Comparison of ENCODE assay signal across 19 mouse cellular contexts in genomic region chr6:145186096-145186495, GRCm38 (mm10).
"Had no signal": no experiment of that assay in that cellular context is flagged by ENCODE, and none has a peak within 500 bp of the region (broad histone marks: within the 10 kb centered on the region; RNA-seq: fewer than 3 reads in every experiment).

No protein-coding gene starts in this region.

- H3K27me3 ChIP-seq: limb, embryonic 12.5 days; limb, embryonic 15.5 days; neural tube, embryonic 13.5 days; stomach, embryonic 15.5 days had no signal

- H3K4me2 ChIP-seq: limb, embryonic 12.5 days; limb, embryonic 15.5 days; liver, embryonic 11.5 days; lung, embryonic 14.5 days; midbrain, embryonic 12.5 days; neural tube, embryonic 13.5 days; stomach, embryonic 15.5 days had no signal

- H3K4me3 ChIP-seq: layer of hippocampus, adult 2 months; limb, embryonic 12.5 days; limb, embryonic 15.5 days; midbrain, embryonic 12.5 days; neural tube, embryonic 13.5 days; stomach, embryonic 15.5 days had no signal

- H3K4me1 ChIP-seq: limb, embryonic 12.5 days; midbrain, embryonic 12.5 days; neural tube, embryonic 13.5 days; stomach, embryonic 15.5 days had no signal

- H3K9me3 ChIP-seq: limb, embryonic 12.5 days; limb, embryonic 15.5 days; midbrain, embryonic 12.5 days; neural tube, embryonic 13.5 days; stomach, embryonic 15.5 days had no signal

- ATAC-seq: liver, postnatal 0 days; lung, postnatal 0 days; midbrain, embryonic 16.5 days had no signal

- H3K36me3 ChIP-seq: limb, embryonic 12.5 days; limb, embryonic 15.5 days; midbrain, embryonic 12.5 days; neural tube, embryonic 13.5 days; stomach, embryonic 15.5 days had no signal

- DNase-seq: kidney, adult 11 months; kidney, adult 9 months; kidney, postnatal 25 days; layer of hippocampus, adult 9-11 months; liver, postnatal 0 days; lung, embryonic 14.5 days; retina, postnatal 1 day; thymus, postnatal 25 days had no signal

- H3K9ac ChIP-seq: limb, embryonic 12.5 days; limb, embryonic 15.5 days; liver, embryonic 14.5 days; liver, postnatal 0 days; lung, embryonic 14.5 days; midbrain, embryonic 12.5 days; neural tube, embryonic 13.5 days; stomach, embryonic 15.5 days had no signal

- H3K27ac ChIP-seq: layer of hippocampus, adult 2 months; limb, embryonic 12.5 days; limb, embryonic 15.5 days; liver, embryonic 14.5 days; macrophage; midbrain, embryonic 12.5 days; neural tube, embryonic 13.5 days; stomach, embryonic 15.5 days had no signal
